Comparison of ENCODE assay signal across 8 mouse cellular contexts in the genomic region with DNA sequence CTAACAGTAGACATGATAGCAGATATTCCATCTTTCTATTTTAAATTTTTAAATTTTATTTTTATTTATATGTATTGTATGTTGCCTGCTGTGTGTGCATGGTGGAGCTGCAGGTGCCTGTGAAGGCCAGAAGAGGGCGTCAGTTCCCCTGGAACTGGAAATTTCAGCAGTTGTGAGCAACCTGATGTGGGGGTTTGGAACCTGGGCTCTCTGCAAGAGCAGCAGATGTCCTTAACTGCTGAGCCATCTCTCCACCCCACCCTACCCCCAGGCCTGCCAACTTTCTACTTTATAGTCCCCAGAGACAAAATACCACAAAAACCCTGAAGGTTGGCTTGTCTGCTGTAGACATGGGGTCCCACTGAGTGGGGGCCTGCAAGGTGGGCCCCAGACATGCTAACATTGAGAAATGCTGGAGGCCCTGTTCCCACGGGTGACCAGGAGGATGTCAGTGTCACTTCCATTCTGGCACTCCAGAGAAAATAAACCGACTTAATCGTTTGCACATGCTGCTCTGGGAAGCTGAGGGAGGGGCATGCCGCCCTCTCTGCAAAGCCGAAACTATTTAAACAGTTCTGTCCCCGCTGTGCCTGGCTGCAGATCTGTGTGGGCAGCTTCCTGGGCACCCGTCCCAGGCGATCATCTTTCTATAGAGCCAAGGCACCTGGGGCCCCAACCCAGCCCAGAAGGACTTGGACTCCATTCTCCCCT. TPM values are rescaled to one million over a fixed set of nuclear protein-coding genes. Genes with fewer than 3 reads are reported as not detected.
DNase-seq lines count a peak whose midpoint lies in the region; ATAC-seq lines count a peak whose summit lies in the region.

No protein-coding gene starts in this region.

- no peak overlapping the region for H3K9ac ChIP-seq in midbrain, embryonic 11.5 days (ENCODE audit: low read length)

- H3K36me3 ChIP-seq in midbrain, embryonic 10.5 days = no peaks in the 10 kb centered on the region
- H3K36me3 ChIP-seq in midbrain, embryonic 11.5 days (ENCODE audit: control insufficient read depth, insufficient read depth, low read length) = no peaks in the 10 kb centered on the region
- H3K36me3 ChIP-seq in limb, embryonic 10.5 days = peaks cover 62% of the 10 kb centered on the region

- peak overlapping the region; percentile 28; the same call in 1 of the 2 replicates for H3K27ac ChIP-seq in midbrain, embryonic 10.5 days (replicated peaks)
- H3K27ac ChIP-seq in midbrain, embryonic 11.5 days (ENCODE audit: low read depth, low read length) = no peak overlapping the region
- H3K27ac ChIP-seq in limb, embryonic 10.5 days = peak overlapping the region; percentile 87

- DNase-seq in midbrain, embryonic 10.5 days (ENCODE audit: low spot score) = peak; percentile 37
- no peak for DNase-seq in midbrain, embryonic 11.5 days (ENCODE audit: low spot score, missing footprints)
- DNase-seq in embryo, embryonic 10.5 days (ENCODE audit: low spot score) = peak; percentile 76
- peak; percentile 77 for DNase-seq in gastrocnemius, postnatal 25 days
- peak; percentile 73 for DNase-seq in limb, embryonic 10.5 days (ENCODE audit: low spot score)
- DNase-seq in heart, adult 9 months (ENCODE audit: low spot score in 2 of 2) = no peak

- no peak overlapping the region for H3K4me2 ChIP-seq in midbrain, embryonic 11.5 days

- H3K4me3 ChIP-seq in midbrain, embryonic 10.5 days = no peak overlapping the region
- no peak overlapping the region for H3K4me3 ChIP-seq in midbrain, embryonic 11.5 days (ENCODE audit: low read depth, low read length)
- H3K4me3 ChIP-seq in limb, embryonic 10.5 days = peak overlapping the region; percentile 20

- WGBS in midbrain, embryonic 10.5 days = 62% methylated on average over 9 of the region's 9 CpGs
- WGBS in midbrain, embryonic 11.5 days = 65% methylated on average over 9 of the region's 9 CpGs
- 22% methylated on average over 9 of the region's 9 CpGs for WGBS in limb, embryonic 10.5 days

- no peaks in the 10 kb centered on the region for H3K4me1 ChIP-seq in midbrain, embryonic 10.5 days
- no peaks in the 10 kb centered on the region for H3K4me1 ChIP-seq in midbrain, embryonic 11.5 days (ENCODE audit: control insufficient read depth, insufficient read depth, low read length)
- H3K4me1 ChIP-seq in limb, embryonic 10.5 days = peaks cover 19% of the 10 kb centered on the region

- H3K27me3 ChIP-seq in midbrain, embryonic 10.5 days (ENCODE audit: low read depth, poor library complexity, severe bottlenecking) = no peaks in the 10 kb centered on the region
- H3K27me3 ChIP-seq in midbrain, embryonic 11.5 days (ENCODE audit: control insufficient read depth, insufficient read depth, low read length) = no peaks in the 10 kb centered on the region
- H3K27me3 ChIP-seq in limb, embryonic 10.5 days (ENCODE audit: low read depth, poor library complexity, severe bottlenecking) = no peaks in the 10 kb centered on the region

- no peak for ATAC-seq in midbrain, embryonic 11.5 days (ENCODE audit: low FRiP score)
- no peak for ATAC-seq in megakaryocyte-erythroid progenitor cell, adult 5-6 weeks (replicated peaks; ENCODE audit: low FRiP score, low TSS enrichment, poor library complexity, severe bottlenecking)
- ATAC-seq in inflammation-experienced regulatory T-cells, adult 6 months = no peak

- 0 out of 2 replicates have a peak, but pooled peaks cover 4% of the 10 kb centered on the region for H3K9me3 ChIP-seq in midbrain, embryonic 10.5 days (replicated peaks)
- H3K9me3 ChIP-seq in midbrain, embryonic 11.5 days (ENCODE audit: control insufficient read depth, low read length) = no peaks in the 10 kb centered on the region
- H3K9me3 ChIP-seq in limb, embryonic 10.5 days (replicated peaks) = peaks cover 2% of the 10 kb centered on the region; the same call in 1 of the 2 replicates

RNA-seq across cellular contexts. Expression of a gene that starts 44.1 kb away (rescaled TPM):
- polyA plus RNA-seq in midbrain, embryonic 10.5 days (2016; fragmentation: Nextera tagmentation; extraction: Ambion mirVana) = 5.8 and 9.7 TPM in 2 replicates
- 4.7 and 6.1 TPM in 2 replicates for polyA plus RNA-seq in midbrain, embryonic 11.5 days (2014; fragmentation: Nextera tagmentation; extraction: Ambion mirVana)
- total RNA-seq in gastrocnemius, postnatal 25 days (2021) = 1 to 10 TPM; 4.1 to 6.9 TPM
- polyA plus RNA-seq in limb, embryonic 10.5 days (2016; fragmentation: Nextera tagmentation; extraction: Ambion mirVana) = 10.1 and 11.8 TPM in 2 replicates
- not detected in 2 replicates for total RNA-seq in megakaryocyte-erythroid progenitor cell, adult 5-6 weeks (2014; fragmentation: Nextera tagmentation)
- 0.09 TPM in 1 of 2 replicates, not detected in the other for total RNA-seq in megakaryocyte-erythroid progenitor cell, adult 5-6 weeks (2017)
- not detected for polyA plus RNA-seq in inflammation-experienced regulatory T-cells, adult 6 months (2017; shearing (Covaris generic))

RNA-seq across cellular contexts. Expression of a gene that starts 50.8 kb away (rescaled TPM):
- 22.3 and 29.5 TPM in 2 replicates for polyA plus RNA-seq in midbrain, embryonic 10.5 days (2016; fragmentation: Nextera tagmentation; extraction: Ambion mirVana)
- polyA plus RNA-seq in midbrain, embryonic 11.5 days (2014; fragmentation: Nextera tagmentation; extraction: Ambion mirVana) = 20.1 and 24.4 TPM in 2 replicates
- total RNA-seq in gastrocnemius, postnatal 25 days (2021) = 1 to 10 TPM; 2.1 to 3.0 TPM
- polyA plus RNA-seq in limb, embryonic 10.5 days (2016; fragmentation: Nextera tagmentation; extraction: Ambion mirVana) = 111 and 140 TPM in 2 replicates
- total RNA-seq in megakaryocyte-erythroid progenitor cell, adult 5-6 weeks (2014; fragmentation: Nextera tagmentation) = not detected in 2 replicates
- not detected in 2 replicates for total RNA-seq in megakaryocyte-erythroid progenitor cell, adult 5-6 weeks (2017)
- polyA plus RNA-seq in inflammation-experienced regulatory T-cells, adult 6 months (2017; shearing (Covaris generic)) = not detected

RNA-seq across cellular contexts. Expression of a gene that starts 55.5 kb away (rescaled TPM):
- 43.9 and 45.8 TPM in 2 replicates for polyA plus RNA-seq in midbrain, embryonic 10.5 days (2016; fragmentation: Nextera tagmentation; extraction: Ambion mirVana)
- polyA plus RNA-seq in midbrain, embryonic 11.5 days (2014; fragmentation: Nextera tagmentation; extraction: Ambion mirVana) = 23.0 and 31.0 TPM in 2 replicates
- total RNA-seq in gastrocnemius, postnatal 25 days (2021) = 1 to 10 TPM; 5.4 to 5.5 TPM
- 59.4 and 61.3 TPM in 2 replicates for polyA plus RNA-seq in limb, embryonic 10.5 days (2016; fragmentation: Nextera tagmentation; extraction: Ambion mirVana)
- total RNA-seq in megakaryocyte-erythroid progenitor cell, adult 5-6 weeks (2014; fragmentation: Nextera tagmentation) = 30.1 and 31.3 TPM in 2 replicates
- 16.2 and 37.6 TPM in 2 replicates for total RNA-seq in megakaryocyte-erythroid progenitor cell, adult 5-6 weeks (2017)
- 10 to 100 TPM; 36.4 to 43.6 (median 36.4) TPM for polyA plus RNA-seq in inflammation-experienced regulatory T-cells, adult 6 months (2017; shearing (Covaris generic))

Comparison
In these comparisons a context has a peak if more than half of its experiments do, and no peak if none do; other contexts are left out.
1. DNase-seq: peak in midbrain, embryonic 10.5 days (single experiment), embryo, embryonic 10.5 days (single experiment), gastrocnemius, postnatal 25 days (single experiment) and limb, embryonic 10.5 days (single experiment); none in midbrain, embryonic 11.5 days (single experiment) and heart, adult 9 months (0 of 2).
2. RNA of a gene that starts 50.8 kb away (polyA plus RNA-seq): 111 to 140 TPM in limb, embryonic 10.5 days, 22.3 to 29.5 TPM in midbrain, embryonic 10.5 days and 20.1 to 24.4 TPM in midbrain, embryonic 11.5 days; not detected in inflammation-experienced regulatory T-cells, adult 6 months; every median in the first group is over 10 times any median in the second.